9 mouse cellular contexts compared by ENCODE assay signal in genomic region chr4:111907926-111908325, GRCm38 (mm10). TPM values are rescaled to one million over a fixed set of nuclear protein-coding genes. Genes with fewer than 3 reads are reported as not detected.
A peak's percentile ranks its signal among the peaks of the same experiment; 100 is the strongest.
DNase-seq lines count a peak whose midpoint lies in the region; ATAC-seq and TF ChIP-seq lines count a peak whose summit lies in the region.
"Had no signal": no experiment of that assay in that cellular context is flagged by ENCODE, and none has a peak within 500 bp of the region (broad histone marks: within the 10 kb centered on the region; RNA-seq: fewer than 3 reads in every experiment).

No protein-coding gene starts in this region.

- no peaks in the 10 kb centered on the region for H3K9me3 ChIP-seq in forebrain, postnatal 0 days (ENCODE audit: low read length)
- H3K9me3 ChIP-seq in neural tube, embryonic 13.5 days = no peaks in the 10 kb centered on the region

- H3K27me3 ChIP-seq in forebrain, postnatal 0 days (ENCODE audit: insufficient read depth, low read length) = no peaks in the 10 kb centered on the region
- no peaks in the 10 kb centered on the region for H3K27me3 ChIP-seq in neural tube, embryonic 13.5 days

- WGBS in forebrain, postnatal 0 days = 41% methylated on average over 2 of the region's 2 CpGs
- WGBS in neural tube, embryonic 13.5 days = 47% methylated on average over 2 of the region's 2 CpGs

- DNase-seq in left cerebral cortex, postnatal 25 days (ENCODE audit: low spot score in 2 of 2) = peak; percentile 25 to 58
- DNase-seq in left cerebral cortex, postnatal 4 days = no peak
- peak; percentile 50 for DNase-seq in R1 (ENCODE audit: low read depth, low spot score)
- peak; percentile 57 for DNase-seq in forebrain, postnatal 0 days
- no peak for DNase-seq in adrenal gland, postnatal 14 days
- no peak for DNase-seq in kidney, adult 18-20 months

- peak; percentile 75 for TF ChIP-seq CTCF in forebrain, postnatal 0 days (IDR thresholded peaks at IDR 0.05; ENCODE audit: low read depth)

- H3K4me2 ChIP-seq in forebrain, postnatal 0 days (ENCODE audit: low read depth) = no peak overlapping the region
- H3K4me2 ChIP-seq in neural tube, embryonic 13.5 days = no peak overlapping the region

- no peaks in the 10 kb centered on the region for H3K36me3 ChIP-seq in forebrain, postnatal 0 days (ENCODE audit: insufficient read depth)
- H3K36me3 ChIP-seq in neural tube, embryonic 13.5 days = no peaks in the 10 kb centered on the region

- H3K9ac ChIP-seq in forebrain, postnatal 0 days = no peak overlapping the region
- no peak overlapping the region for H3K9ac ChIP-seq in neural tube, embryonic 13.5 days

- no peak overlapping the region for H3K27ac ChIP-seq in forebrain, postnatal 0 days (ENCODE audit: low read depth, low read length)
- H3K27ac ChIP-seq in neural tube, embryonic 13.5 days (replicated peaks) = no peak overlapping the region

- H3K4me1 ChIP-seq in forebrain, postnatal 0 days (ENCODE audit: insufficient read depth) = no peaks in the 10 kb centered on the region
- H3K4me1 ChIP-seq in neural tube, embryonic 13.5 days (replicated peaks) = no peaks in the 10 kb centered on the region

- no peak overlapping the region for H3K4me3 ChIP-seq in forebrain, postnatal 0 days (ENCODE audit: low read depth, low read length)
- no peak overlapping the region for H3K4me3 ChIP-seq in neural tube, embryonic 13.5 days

- peak; percentile 66 for ATAC-seq in forebrain, postnatal 0 days
- ATAC-seq in neural tube, embryonic 13.5 days (ENCODE audit: low read depth) = 0 out of 2 replicates have a peak, but pooled peaks have one; percentile 32

- intact Hi-C loops in left cerebral cortex, postnatal 25 days (cut with DNase I) = loop anchor here (10.0 kb wide), 1 partner anchor 1537 kb away; no protein-coding TSS in a partner anchor
- intact Hi-C loops in left cerebral cortex, postnatal 4 days (cut with DNase I) = loop anchor here (5.0 kb wide), 1 partner anchor 64 kb away; the partner anchor contains the start of gene Skint7

RNA-seq across cellular contexts. Expression of gene Slc5a9, which starts 5.2 kb away (rescaled TPM):
- total RNA-seq in left cerebral cortex, postnatal 25 days (2021) = not detected
- total RNA-seq in left cerebral cortex, postnatal 4 days (2021) = not detected
- not detected in 2 replicates for total RNA-seq in forebrain, postnatal 0 days (2014; rRNA removed)
- 0.07 TPM in 1 of 2 replicates, not detected in the other for polyA plus RNA-seq in forebrain, postnatal 0 days (2015; fragmentation: Nextera tagmentation; extraction: Ambion mirVana)
- 0.14 TPM in 1 of 2 replicates, not detected in the other for polyA plus RNA-seq in neural tube, embryonic 13.5 days (2015; fragmentation: Nextera tagmentation; extraction: Ambion mirVana)
- total RNA-seq in adrenal gland, postnatal 14 days (2021) = not detected in 2 replicates
- total RNA-seq: heart, adult 18-20 months; neutrophil, adult 5-6 weeks had no signal

RNA-seq across cellular contexts. Expression of gene Skint8, which starts 11.3 kb away (rescaled TPM):
- not detected for total RNA-seq in left cerebral cortex, postnatal 25 days (2021)
- total RNA-seq in left cerebral cortex, postnatal 4 days (2021) = under 1 TPM in 1 of 2 experiments, not detected in 1; 0.14 TPM
- not detected in 2 replicates for total RNA-seq in forebrain, postnatal 0 days (2014; rRNA removed)
- polyA plus RNA-seq in forebrain, postnatal 0 days (2015; fragmentation: Nextera tagmentation; extraction: Ambion mirVana) = not detected in 2 replicates
- polyA plus RNA-seq in neural tube, embryonic 13.5 days (2015; fragmentation: Nextera tagmentation; extraction: Ambion mirVana) = not detected in 2 replicates
- not detected in 2 replicates for total RNA-seq in adrenal gland, postnatal 14 days (2021)
- total RNA-seq: heart, adult 18-20 months; neutrophil, adult 5-6 weeks had no signal

Comparison
In these comparisons a context has a peak if more than half of its experiments do, and no peak if none do; other contexts are left out.
1. DNase-seq: peak in left cerebral cortex, postnatal 25 days (2 of 2), R1 (single experiment) and forebrain, postnatal 0 days (single experiment); none in left cerebral cortex, postnatal 4 days (single experiment), adrenal gland, postnatal 14 days (single experiment) and kidney, adult 18-20 months (single experiment).